Mouse (Mus musculus): ENCODE results near the gene Prkca.

- TF ChIP-seq CTCF (IDR thresholded peaks at IDR 0.05; ENCODE audit: low read depth) (no peak), EP300 (IDR thresholded peaks at IDR 0.05; ENCODE audit: low read depth) (no peak)
These were observed 290.0 kb downstream of the Prkca start for GRCm38 (mm10) chr11:108053746-108054145.
